Mouse (Mus musculus): ENCODE measurements around the gene Man2a2.

Gene Man2a2

DNA sequence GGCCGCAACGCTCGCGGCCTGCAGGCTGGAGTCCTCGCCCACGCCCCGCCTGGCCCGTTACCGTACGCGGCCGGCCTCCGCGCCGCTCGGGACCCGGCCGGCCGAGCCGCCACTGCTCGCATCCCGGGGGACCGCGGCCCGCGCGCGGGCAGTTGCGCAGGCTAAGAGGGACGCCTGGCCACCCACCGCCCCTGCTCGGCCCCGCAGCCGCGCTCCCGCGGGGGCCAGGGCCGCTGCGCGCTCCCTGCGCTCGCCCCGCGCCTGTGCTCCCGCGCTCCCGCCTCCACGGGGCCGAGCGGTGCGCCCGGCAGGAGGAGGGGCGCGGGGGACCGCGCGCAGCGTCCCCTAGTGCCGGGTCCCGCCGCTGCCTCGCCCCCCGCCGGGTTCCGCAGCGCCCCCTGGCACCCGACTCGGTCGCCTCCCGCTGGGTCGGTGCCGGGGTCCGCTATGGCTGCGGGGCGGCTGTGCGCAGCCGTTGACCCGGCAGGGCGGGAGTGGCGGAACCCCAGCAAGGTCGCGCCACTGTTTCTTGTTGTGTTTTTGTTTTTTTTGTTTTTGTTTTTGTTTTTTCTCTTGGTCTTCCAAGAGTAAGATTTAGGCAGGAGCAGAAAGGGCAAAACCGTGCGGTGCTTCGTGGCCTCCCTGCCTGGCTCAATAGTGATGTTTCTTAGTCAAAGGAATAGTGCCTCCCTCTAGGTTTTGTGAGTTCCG, at the start of gene Man2a2:
Gene Man2a2, minus strand, starts transcription at position 335 of the 711 bp plus-strand sequence.
- DNase-seq, result peak; percentile 72 to 89

DNA sequence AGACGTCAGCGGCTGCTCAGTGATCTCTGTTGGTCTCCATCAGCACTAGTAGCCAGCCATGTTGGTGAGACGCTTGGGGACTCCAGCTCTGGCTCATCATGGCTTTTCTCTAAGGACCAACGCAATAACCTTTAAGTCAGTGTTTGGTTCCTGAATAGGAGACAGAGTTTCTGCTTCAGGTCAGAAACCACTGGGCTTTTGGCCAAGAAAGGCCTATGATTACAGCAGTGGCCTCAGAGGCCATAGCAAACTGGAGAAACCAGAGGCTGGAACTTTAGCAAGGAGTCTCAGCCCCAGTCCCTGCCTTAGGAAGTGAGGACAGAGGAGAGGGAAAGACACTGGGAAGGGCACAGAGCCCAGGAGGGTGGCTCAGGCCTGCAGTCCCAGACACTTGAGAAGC, 49.4 kb upstream of the Man2a2 start:
- no peak for DNase-seq

DNA sequence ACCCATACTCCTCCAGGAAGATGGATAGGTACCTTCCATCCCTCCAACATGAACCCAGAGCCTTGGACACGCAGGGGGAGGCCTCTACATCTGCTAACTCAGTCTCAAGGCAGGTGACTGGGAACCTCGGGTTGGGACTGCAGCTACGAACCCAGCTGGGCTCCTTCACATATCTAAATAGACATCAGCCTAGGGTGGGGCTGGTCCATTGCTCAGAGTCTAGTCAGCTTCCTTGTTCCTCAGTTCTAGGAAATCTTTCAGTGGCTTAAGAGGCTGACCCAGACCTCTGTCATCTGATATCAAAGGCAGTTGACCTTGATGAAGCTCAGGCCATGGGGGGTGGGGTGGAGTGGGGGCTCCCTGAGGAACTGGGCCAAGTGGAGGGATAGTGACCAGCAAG, 48.1 kb upstream of the Man2a2 start:
- DNase-seq, result no peak

DNA sequence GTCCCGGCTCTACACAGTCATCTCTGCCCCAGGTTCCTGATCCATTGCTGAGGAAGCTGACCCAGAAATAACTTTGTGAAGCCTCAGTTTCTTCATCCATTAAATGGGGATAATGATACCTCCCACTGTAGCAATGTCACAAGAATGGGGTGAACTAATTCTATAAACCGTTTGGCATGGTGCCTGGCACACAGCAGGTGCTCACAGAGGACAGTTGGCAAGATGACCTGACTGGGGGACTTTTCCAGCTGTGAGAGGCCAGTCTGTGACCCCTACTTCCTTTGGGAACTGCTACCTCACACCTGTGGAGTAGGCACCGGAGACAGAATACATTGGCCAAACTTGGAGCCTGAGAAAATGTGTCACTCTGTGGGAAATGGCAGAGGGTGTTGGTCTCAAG, 46.9 kb upstream of the Man2a2 start:
- DNase-seq, result no peak

DNA sequence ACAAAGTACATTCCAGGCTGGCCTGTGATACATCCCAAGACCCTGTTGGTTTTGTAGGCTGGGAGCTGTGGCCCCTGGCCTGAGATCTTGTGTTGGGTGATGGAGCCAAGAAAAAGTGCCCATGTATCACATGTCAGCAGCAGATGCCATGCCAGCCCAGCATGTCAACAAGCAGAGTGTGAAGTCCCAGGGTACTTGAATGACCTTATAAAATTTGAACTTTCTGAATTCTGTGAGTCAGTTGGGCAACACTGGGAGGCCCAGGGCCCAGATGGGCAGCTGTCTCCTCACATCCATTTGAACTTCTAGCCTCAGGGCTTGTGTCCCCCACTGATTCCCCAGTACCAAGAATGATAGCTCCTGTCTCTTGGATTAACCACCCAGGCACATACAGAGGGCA, 46.4 kb upstream of the Man2a2 start:
- no peak for DNase-seq

DNA sequence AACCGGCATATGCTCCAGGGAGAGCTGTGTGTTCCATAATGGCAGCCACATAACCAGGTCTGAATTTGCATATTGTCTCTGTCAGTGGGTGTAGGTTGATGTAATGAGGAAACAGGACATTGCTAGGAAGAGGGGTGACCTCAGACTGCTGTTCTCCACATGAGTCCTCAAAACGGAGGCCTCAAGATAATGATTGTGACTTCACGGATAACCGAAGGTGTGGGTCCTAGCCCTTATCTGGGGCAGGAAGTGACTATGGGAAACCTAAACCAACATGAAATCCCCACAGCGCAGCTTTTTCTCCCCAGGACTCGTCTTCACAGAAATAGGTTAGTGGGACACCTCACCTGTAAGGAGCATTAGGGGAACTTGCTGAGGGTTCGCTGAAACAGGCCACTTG, 45.8 kb upstream of the Man2a2 start:
- DNase-seq, result no peak

DNA sequence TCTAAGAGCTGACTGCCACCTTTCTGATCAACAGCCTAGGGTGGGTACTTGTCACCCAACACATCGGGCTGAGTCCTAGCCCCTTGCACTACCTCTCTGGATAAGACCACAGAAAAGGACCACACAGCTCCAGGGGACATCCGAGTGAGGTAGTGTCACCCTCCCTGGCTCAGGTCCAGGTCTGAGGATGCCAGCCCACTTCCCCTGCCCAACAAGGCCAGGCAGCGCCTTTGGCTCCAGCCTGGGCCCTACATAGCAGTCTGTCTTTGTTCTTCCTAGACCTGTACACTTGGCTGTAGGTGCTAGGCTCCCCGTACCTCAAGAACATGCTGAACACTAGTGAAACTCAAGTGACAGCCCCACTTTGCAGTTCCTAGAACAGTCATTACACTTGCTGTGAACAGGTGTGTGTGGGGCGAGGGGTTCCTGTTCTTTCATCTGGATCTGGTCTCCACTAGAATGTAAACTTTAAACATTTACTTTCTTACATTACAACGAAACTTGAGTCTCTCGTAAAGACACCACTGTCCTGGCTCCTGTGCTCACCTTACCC, 43.2 kb upstream of the Man2a2 start:
- DNase-seq, result no peak

DNA sequence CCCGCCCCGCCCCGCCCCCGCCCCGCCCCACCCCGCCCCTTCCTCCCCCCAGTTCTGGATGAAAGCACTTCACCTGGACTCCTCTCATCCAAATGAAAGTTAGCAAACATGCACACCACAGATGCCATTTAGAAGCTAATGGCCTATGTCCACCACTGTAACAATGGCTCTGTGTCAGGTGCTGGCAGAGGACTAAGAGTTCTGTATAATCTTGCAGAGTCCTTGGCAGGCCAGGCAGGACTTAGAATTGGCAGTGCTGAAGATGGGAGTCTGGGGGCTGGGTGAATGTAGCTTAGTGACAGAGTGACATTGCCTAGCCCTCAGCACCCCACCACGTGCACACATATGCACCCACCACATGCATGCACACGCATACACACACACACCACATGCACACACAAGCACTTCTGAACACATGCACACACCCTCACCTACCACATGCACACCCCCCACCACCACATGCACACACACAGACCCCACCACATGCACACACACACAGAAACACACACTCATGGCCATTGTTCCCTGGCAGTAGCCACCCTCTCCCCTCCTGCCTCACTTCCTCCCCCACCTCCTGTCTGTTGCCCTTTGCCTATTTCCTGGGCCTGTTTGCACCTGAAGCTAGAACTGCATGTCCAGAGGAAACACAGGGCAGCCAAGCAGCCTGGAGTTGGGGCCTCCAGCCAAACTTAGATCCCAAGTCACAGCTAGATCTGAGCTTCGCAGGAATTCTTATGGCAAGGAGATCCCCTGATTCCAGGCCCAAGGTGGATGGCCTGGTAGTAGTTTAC, 42.5 kb upstream of the Man2a2 start:
- no peak for DNase-seq

DNA sequence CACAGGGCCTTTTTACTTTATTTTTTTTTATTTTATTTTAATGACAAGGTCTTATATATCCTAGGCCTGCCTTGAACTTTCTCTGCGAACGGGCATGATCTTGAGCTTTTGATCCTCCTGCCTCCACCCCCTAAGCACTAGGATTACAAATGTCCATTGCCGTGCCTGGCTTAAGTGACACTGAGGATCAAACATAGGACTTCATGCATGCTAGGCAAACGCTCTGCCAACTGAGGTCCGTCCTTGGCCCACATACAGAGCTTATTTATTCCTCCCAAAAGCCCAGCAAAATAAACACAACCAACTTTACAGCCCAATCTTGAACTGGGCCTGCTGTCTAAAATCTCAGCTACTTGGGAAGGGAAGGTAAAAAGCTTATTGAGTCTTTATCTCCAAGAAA, 41.6 kb upstream of the Man2a2 start:
- DNase-seq, result no peak

DNA sequence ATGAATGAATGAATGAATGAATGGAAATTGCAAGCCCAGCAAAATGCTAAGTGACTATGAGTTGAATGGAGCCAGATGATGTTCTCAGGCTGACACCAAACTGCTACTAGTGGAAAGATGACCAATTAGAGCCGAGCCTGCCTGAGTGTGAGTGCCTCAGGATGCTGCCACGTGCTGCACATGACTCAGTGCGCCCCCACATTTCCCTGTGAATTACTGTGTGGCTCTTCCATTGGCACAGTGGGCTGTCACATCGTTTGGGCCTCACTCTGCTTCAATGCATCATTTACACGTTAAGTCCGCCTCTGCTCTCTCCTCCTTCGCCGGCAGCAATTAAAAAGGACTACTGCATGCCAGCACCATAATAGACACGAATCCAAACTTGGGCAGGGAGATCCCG, 41.1 kb upstream of the Man2a2 start:
- no peak for DNase-seq

DNA sequence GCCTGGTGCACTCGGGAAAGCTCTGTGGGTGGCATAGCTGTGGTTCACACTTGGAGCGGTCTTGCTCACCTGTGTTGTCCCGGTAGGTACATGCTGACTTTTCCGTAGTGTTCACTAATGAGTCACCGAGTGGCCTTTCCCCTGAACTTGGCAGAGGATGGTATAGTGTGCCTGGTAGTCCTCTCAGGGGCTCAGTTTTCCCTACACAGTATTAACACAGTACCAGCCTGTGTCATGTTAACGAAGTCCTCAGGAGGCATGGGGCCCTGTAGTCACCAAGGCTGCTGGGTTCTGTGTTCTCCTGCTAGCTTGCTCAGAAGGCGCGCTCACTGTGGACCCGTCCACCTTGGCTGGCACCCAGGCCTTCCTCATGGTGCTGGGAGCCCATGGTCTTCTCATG, 39.2 kb upstream of the Man2a2 start:
- no peak for DNase-seq

DNA sequence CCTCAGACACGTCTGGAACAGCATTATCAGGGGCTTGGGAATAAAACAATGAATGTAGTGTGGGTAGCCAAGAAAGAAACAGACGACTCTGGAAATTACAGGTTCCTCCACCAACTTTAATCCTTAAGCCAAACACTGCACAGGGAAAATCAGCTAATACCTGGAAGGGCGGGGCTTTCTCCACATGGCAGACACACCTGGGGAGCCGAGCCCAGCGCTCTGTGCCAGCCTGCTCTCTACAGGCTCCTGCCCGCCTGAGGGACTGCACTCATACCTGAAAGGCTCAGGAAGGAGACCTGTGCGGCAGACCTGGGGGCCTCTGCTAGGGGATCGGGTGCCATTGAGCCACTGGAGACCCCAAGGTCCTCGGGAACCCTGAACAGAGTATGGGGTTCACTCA, 36.5 kb upstream of the Man2a2 start:
- no peak for DNase-seq

DNA sequence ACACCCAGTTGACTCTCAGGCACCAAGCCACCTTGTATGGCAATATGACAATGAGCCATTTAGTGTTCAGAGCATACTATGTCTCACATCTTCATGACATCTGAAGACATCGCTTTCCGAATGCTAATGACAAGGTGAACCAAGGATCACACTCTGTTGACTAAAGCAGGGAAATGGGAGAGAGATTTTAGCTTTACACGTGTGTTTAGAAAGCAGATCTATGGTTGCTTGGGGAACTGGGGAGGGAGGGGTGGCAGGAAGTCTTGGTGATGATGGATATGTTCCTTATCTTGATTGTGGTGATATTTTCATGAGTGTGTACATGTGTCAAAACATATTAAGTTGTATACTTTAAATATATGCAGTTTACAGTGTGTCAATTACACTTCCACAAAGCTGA, 35.0 kb upstream of the Man2a2 start:
- no peak for DNase-seq

DNA sequence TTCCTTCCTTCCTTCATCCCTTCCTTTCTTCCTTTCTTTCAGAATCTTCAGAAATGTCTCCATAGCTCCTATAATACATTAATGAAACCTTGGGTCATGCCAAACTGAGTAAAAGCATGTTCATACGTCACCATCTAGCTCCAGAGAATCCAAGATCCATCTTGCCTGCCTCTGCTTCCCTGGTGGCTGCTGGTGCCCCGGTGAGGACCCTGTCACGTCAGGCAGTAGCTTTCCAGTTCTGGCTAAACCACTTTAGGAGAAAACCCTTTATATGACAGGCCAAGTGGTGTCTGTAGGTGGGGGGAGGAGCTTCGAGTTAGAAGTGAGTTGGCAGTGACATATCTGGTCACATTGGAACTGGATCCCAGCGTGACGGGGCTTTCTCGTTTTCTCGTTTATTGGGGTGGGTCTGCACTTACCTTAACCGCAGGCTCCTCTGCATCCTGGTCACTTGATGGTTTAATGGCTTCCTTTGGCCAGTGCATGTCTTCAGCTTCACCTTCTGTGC, 34.1 kb upstream of the Man2a2 start, which contains the start of gene Furin:
Gene Furin, minus strand, starts transcription at position 249 of the 508 bp plus-strand sequence.
- no peak for DNase-seq

DNA sequence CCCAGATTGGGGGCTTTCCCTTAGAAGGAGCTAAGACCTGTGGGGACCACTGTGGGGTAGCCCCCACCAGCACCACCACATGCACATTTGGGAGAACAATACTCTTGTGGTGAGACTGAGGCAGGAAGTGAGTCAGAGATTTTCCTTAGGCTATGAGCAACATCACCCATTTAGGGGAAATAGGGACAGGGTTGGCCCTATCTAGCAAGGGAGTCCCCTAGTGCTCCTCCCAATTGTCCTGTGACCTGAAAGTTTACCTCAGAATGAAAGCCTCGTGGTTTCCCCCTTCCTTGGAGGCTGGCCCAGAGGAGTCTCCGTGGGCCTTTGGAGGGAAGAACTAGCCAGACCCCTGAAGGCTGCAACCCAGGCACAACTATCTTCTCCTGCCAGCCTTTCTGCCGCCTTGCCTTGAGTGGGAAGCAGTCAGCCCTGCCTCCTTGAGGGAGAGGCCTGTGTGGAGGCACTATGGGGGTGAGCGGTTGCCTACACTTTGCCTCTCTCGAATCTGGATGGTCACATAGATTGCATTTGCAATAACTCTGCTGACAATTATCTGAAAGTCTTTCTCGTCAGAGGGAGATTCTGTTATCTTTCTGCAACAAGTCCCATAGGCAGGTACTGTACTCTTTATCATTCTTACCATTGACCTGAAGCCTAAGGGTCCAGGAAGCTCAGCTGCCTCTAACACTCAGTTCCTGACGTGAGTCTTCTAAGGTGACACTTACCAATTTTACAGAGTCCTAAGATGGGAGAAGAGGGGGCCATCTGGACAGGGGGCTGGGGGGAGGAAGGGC, 33.1 kb upstream of the Man2a2 start:
- no peak for DNase-seq

DNA sequence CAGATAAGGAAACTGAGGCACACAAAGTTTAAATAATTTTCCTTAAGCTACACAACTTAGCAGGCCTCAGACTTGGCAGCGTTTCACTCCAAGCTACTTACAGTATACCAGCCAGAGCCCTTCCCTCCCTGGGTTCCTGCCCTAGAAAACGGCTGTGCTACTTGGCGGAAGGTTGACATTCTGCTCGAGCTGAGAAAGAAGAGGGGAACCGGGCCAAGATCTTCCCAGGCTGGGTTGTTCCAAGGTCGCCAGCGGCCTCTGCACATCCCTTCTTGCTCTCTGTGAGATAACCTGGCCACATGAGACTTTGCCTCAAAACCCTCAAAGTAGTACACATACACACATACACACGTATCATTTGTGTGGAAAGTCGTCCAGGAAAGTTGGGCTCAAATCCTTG, 32.4 kb upstream of the Man2a2 start:
- peak in 1 of 2 experiments; percentile 24 for DNase-seq

DNA sequence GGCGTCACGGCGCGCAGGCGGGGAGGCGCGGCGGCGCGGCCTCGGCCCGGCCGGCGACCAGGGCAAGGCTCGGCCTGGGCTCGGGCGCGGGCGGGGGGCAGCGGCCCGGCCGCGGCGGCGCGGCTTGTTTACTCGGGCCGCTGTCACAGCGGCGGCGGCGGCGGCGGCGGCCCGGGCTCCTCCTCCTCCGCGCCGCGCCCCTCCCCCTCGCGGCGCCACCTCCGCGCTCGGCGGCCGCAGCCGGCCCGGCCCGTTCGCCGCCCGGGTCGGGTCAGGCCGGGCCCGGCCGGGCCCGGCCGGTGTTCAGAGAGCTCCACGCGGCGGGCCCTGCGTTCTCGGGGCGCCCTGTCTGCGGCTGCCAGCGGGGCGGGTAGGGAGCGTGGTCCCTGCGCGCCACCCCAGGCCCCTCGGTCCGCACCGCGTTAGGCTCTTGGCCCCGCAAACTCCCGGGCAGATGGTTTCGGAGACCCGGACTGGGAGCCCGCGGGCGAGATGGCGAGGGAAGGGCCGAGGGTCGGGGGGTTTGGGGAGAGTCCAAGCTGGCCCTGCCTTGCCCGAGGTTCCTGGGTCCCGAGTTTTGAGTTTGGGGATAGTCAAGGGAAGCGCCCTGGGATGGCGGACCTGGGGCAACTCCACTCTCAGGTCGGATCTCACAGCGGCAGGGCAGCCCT, 31.6 kb upstream of the Man2a2 start:
- peak; percentile 57 to 73 for DNase-seq

DNA sequence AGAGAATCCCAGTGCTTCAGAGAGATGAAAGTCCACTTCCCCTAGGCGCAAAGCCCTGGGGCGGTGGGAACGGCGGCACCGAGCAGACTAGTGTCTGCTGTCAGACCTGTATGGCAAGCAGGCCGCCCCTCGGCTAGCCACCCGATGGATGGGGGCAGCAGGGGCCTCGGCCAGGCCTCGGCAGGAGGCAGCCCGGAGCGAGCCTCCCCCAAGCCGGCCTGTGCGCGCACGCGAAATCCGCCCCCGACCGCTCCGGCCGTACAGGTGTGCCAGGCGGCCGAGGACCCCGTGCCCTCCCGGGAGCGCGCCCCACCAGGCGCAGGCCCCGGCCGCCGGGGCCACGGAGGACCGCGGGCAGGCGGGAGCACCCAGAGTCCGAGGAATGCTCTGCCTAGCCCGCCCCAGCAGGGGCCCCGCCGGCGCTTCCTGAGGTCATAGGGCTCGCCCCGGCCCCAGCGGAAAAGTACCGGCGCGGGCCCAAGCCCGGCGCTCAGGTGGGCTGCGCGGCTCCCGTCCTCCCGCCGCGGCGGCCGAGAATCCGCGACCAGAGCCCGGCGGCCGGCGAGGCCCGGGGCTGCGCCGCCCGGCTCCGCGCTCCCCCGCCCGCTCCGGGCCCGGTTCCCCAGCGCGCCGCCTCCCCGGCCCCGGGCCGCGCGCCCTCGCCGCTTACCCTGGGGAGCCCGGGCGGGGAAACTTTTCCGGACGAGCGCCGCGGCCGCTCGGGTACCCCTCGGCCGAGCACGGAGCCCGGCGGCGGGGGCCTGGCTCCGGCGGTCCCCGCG, 30.9 kb upstream of the Man2a2 start:
- DNase-seq, result peak; percentile 40 to 60

DNA sequence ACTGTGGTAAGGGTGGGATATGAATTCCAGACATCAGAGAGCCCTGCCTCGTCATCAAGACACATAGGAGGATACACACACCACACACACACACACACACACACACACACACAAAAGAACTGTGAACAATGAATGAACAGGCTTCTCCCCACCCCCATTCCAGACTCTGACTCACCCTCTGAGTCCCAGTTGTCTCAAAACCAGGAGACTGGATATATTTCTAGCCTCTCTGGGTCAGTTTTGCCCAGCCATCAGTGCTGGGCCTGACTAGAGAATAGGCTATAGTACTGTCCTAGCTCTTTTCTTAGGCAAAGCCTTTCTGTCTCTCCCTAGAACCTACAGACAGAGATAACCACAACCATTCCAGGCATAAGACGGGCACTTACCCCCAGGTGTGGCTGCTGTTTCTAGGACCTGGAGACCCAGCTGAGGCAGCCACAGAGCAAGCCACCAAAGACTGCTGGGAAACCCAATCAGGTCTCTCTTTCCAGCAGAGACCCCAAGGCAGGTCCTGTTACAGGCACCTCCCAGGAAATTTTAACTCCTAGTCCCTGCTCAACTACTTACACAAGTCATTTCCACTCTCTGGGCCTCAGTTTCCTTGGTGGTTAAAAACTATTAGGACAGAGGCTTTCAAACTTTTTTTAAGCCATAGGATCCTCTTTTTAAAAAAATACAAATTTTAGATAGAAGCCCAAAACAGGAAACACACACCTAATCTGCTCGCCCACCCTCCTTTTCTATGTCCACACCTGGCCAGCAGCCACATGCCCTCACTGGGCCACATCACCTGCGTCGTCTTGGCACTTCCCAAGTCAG, 30.1 kb upstream of the Man2a2 start:
- DNase-seq, result no peak

DNA sequence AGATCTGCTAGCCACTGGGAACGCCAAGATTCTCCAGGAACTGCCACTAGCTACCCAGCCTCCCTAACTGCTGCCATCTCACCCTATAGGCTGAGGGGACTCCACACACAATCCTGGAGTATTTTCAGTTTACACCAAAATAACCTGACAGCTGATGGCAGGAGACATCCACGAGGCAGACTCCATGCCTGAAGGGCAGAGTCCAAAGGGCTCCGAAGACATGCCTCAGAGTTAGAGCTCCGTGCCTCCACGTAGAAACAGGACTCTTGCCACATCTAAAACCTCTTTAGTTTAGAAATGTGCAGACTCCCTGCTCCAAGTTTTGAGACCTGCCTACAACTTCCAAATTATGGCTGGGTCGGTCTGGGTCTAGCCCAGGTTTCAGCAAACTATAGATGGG, 29.4 kb upstream of the Man2a2 start:
- no peak for DNase-seq

DNA sequence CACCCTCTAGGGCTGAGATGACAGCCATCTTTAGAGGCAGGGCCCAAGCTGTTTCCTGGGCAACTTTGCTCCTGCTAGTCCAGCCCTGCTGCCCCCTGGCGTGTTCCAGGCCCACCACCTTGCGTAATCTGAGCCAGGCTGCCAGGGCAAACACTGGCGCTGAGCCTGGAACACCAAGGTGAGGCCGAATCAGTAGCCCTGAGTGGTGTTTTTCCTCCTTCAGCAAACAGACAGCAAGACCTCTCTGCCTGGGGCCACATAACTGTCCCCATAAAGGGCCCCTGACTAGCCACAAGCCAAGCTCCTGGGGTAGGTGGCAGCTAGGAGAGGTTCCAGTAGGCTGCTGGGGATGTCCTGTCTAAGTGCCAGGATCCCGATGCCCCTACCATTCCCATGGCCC, 28.9 kb upstream of the Man2a2 start:
- DNase-seq, result no peak
